Mouse (Mus musculus) stomach, embryonic 16.5 days (tissue): ENCODE measurements around the gene Ankrd1. TPM values are rescaled to one million over a fixed set of nuclear protein-coding genes. Genes with fewer than 3 reads are reported as not detected.

Source experiments
- ATAC-seq: fragments of 200-750 bp; cut with Nextera tagmentation; 2 replicates; pipeline ENCODE4 v1.8.0; 2017; ENCODE audit warnings: moderate number of reproducible peaks, moderate TSS enrichment; ENCODE audit not compliant: insufficient read depth, low FRiP score
- H3K27ac ChIP-seq: fragments of 300-500 bp; sonication (generic); 2 replicates; pipeline ENCODE4 v1.5.1; 2014; ENCODE audit warnings: low read length
- H3K27me3 ChIP-seq: fragments of 300-500 bp; sonication (generic); 2 replicates; pipeline ENCODE4 v1.6.1; 2014; ENCODE audit warnings: low read length, control low read depth, mixed read lengths; ENCODE audit not compliant: control insufficient read depth, insufficient read depth
- H3K36me3 ChIP-seq: fragments of 300-500 bp; sonication (generic); 2 replicates; pipeline ENCODE4 v1.6.1; 2014; ENCODE audit warnings: low read length; ENCODE audit not compliant: control insufficient read depth, insufficient read depth
- H3K4me1 ChIP-seq: fragments of 300-500 bp; sonication (generic); 2 replicates; pipeline ENCODE4 v1.6.1; 2014; ENCODE audit warnings: low read length, control low read depth, mixed read lengths; ENCODE audit not compliant: control insufficient read depth, insufficient read depth
- H3K4me2 ChIP-seq: fragments of 300-500 bp; sonication (generic); 2 replicates; pipeline ENCODE4 v1.6.1; 2014; ENCODE audit warnings: low read depth, low read length, mixed read lengths
- H3K4me3 ChIP-seq: fragments of 300-500 bp; sonication (generic); replicated peaks from 2 replicates; pipeline ENCODE4 v1.5.1; 2014; ENCODE audit warnings: mild to moderate bottlenecking, low read length
- H3K9ac ChIP-seq: fragments of 300-500 bp; sonication (generic); 2 replicates; pipeline ENCODE4 v1.6.1; 2014; ENCODE audit warnings: low read length
- H3K9me3 ChIP-seq: fragments of 300-500 bp; sonication (generic); replicated peaks from 2 replicates; pipeline ENCODE4 v1.6.1; 2016; ENCODE audit warnings: low read length, control low read depth; ENCODE audit not compliant: control insufficient read depth
- WGBS: fragments of 180-500 bp; shearing (Covaris S2); extraction: QIAGEN DNeasy Blood & Tissue Kit; methylation state at CpG from one replicate; pipeline ENCODE4 v1.1.7; 2014; 5-methylcytosine and 5-hydroxymethylcytosine counted together
- polyA plus RNA-seq: library from polyadenylated mRNA; unstranded; fragments of >200 nt; fragmentation: Nextera tagmentation; extraction: Ambion mirVana; gene quantifications from 2 replicates; pipeline ENCODE4 v1.2.1, GENCODE M21; 2015

The Ankrd1 gene
- polyA plus RNA-seq, 1 experiment from 2014 or later = 0.50 TPM

GRCm38 (mm10) chr19:36119219-36119618 is 680 bp downstream of the Ankrd1 start:
- Histone ChIP-seq H3K9ac (no peak overlapping the region), H3K9me3 (peaks cover 9% of the 10 kb centered on the region; the same call in 1 of the 2 replicates), H3K4me2 (no peak overlapping the region), H3K36me3 (no peaks in the 10 kb centered on the region), H3K27me3 (no peaks in the 10 kb centered on the region), H3K27ac (no peak overlapping the region), H3K4me3 (no peak overlapping the region), H3K4me1 (no peaks in the 10 kb centered on the region)
- ATAC-seq = no peak
- 90% methylated on average over 8 of the region's 8 CpGs for WGBS

- ATAC-seq = no peak
- Histone ChIP-seq H3K36me3 (no peaks in the 10 kb centered on the region), H3K27me3 (no peaks in the 10 kb centered on the region), H3K4me3 (no peak overlapping the region), H3K9me3 (no peaks in the 10 kb centered on the region), H3K4me2 (peak overlapping the region; percentile 8; the same call in 1 of the 2 replicates), H3K27ac (no peak overlapping the region), H3K4me1 (no peaks in the 10 kb centered on the region), H3K9ac (no peak overlapping the region)
- 66% methylated on average over 4 of the region's 4 CpGs for whole genome bisulfite sequencing
Observed at GRCm38 (mm10) chr19:36116185-36116584, 3.7 kb downstream of the Ankrd1 start.

- ATAC-seq = no peak
- H3K9ac ChIP-seq = no peak overlapping the region
- H3K27ac ChIP-seq = no peak overlapping the region
- no peak overlapping the region for H3K4me3 ChIP-seq
- WGBS = 59% methylated on average over 17 of the region's 17 CpGs
- H3K4me1 ChIP-seq = no peaks in the 10 kb centered on the region
- H3K9me3 ChIP-seq = no peaks in the 10 kb centered on the region
- no peak overlapping the region for H3K4me2 ChIP-seq
- H3K36me3 ChIP-seq = no peaks in the 10 kb centered on the region
- no peaks in the 10 kb centered on the region for H3K27me3 ChIP-seq
Observed at GRCm38 (mm10) chr19:36112007-36112406, 7.9 kb downstream of the Ankrd1 start.

- H3K9me3 ChIP-seq = no peaks in the 10 kb centered on the region
- 34% methylated on average over 7 of the region's 7 CpGs for WGBS
- no peaks in the 10 kb centered on the region for H3K27me3 ChIP-seq
- H3K4me2 ChIP-seq = no peak overlapping the region
- no peak overlapping the region for H3K27ac ChIP-seq
- no peak overlapping the region for H3K9ac ChIP-seq
- no peak for ATAC-seq
- H3K4me1 ChIP-seq = no peaks in the 10 kb centered on the region
- no peaks in the 10 kb centered on the region for H3K36me3 ChIP-seq
- H3K4me3 ChIP-seq = no peak overlapping the region
Observed at GRCm38 (mm10) chr19:36111054-36111895, 8.6 kb downstream of the Ankrd1 start.

- Histone ChIP-seq H3K27me3 (no peaks in the 10 kb centered on the region), H3K4me1 (no peaks in the 10 kb centered on the region), H3K9ac (no peak overlapping the region), H3K27ac (no peak overlapping the region), H3K4me3 (no peak overlapping the region), H3K9me3 (no peaks in the 10 kb centered on the region), H3K36me3 (no peaks in the 10 kb centered on the region), H3K4me2 (no peak overlapping the region)
- WGBS = 41% methylated on average over 7 of the region's 7 CpGs
- no peak for ATAC-seq
Observed at GRCm38 (mm10) chr19:36110465-36110864, 9.4 kb downstream of the Ankrd1 start.

- Histone ChIP-seq H3K4me3 (no peak overlapping the region), H3K27ac (no peak overlapping the region), H3K27me3 (no peaks in the 10 kb centered on the region), H3K9ac (no peak overlapping the region), H3K4me1 (no peaks in the 10 kb centered on the region), H3K9me3 (no peaks in the 10 kb centered on the region), H3K4me2 (no peak overlapping the region), H3K36me3 (no peaks in the 10 kb centered on the region)
- 64% methylated on average over 26 of the region's 26 CpGs for WGBS
- no peak for ATAC-seq
Observed at GRCm38 (mm10) chr19:36109318-36109944, 10.5 kb downstream of the Ankrd1 start.

- H3K4me2 ChIP-seq = no peak overlapping the region
- no peak overlapping the region for H3K27ac ChIP-seq
- no peak for ATAC-seq
- no peaks in the 10 kb centered on the region for H3K4me1 ChIP-seq
- WGBS = 81% methylated on average over 5 of the region's 5 CpGs
- no peaks in the 10 kb centered on the region for H3K27me3 ChIP-seq
- no peak overlapping the region for H3K9ac ChIP-seq
- H3K9me3 ChIP-seq = no peaks in the 10 kb centered on the region
- H3K36me3 ChIP-seq = peaks cover 9% of the 10 kb centered on the region
- no peak overlapping the region for H3K4me3 ChIP-seq
Observed at GRCm38 (mm10) chr19:36103909-36104308, 16.0 kb downstream of the Ankrd1 start.

- H3K4me3 ChIP-seq = no peak overlapping the region
- no peaks in the 10 kb centered on the region for H3K27me3 ChIP-seq
- H3K9me3 ChIP-seq = no peaks in the 10 kb centered on the region
- H3K4me2 ChIP-seq = no peak overlapping the region
- peaks cover 12% of the 10 kb centered on the region for H3K36me3 ChIP-seq
- no peaks in the 10 kb centered on the region for H3K4me1 ChIP-seq
- WGBS = 89% methylated on average over 7 of the region's 7 CpGs
- ATAC-seq = no peak
- H3K27ac ChIP-seq = no peak overlapping the region
- H3K9ac ChIP-seq = no peak overlapping the region
Observed at GRCm38 (mm10) chr19:36098916-36099315, 21.0 kb downstream of the Ankrd1 start.

- H3K36me3 ChIP-seq = peaks cover 12% of the 10 kb centered on the region
- H3K4me3 ChIP-seq = no peak overlapping the region
- H3K4me1 ChIP-seq = no peaks in the 10 kb centered on the region
- H3K9me3 ChIP-seq = no peaks in the 10 kb centered on the region
- no peak overlapping the region for H3K9ac ChIP-seq
- 95% methylated on average over 1 of the region's 1 CpGs for WGBS
- H3K27me3 ChIP-seq = no peaks in the 10 kb centered on the region
- no peak overlapping the region for H3K27ac ChIP-seq
- no peak overlapping the region for H3K4me2 ChIP-seq
- no peak for ATAC-seq
Observed at GRCm38 (mm10) chr19:36098265-36098664, 21.6 kb downstream of the Ankrd1 start.
